Mouse (Mus musculus): ENCODE measurements at regions not wholly inside any gene's neighbourhood (a gene's known extent, or its start where the extent isn't known, plus 50 kb on each side); places are given as distances from the start of the nearest gene placed in this dataset.

DNA sequence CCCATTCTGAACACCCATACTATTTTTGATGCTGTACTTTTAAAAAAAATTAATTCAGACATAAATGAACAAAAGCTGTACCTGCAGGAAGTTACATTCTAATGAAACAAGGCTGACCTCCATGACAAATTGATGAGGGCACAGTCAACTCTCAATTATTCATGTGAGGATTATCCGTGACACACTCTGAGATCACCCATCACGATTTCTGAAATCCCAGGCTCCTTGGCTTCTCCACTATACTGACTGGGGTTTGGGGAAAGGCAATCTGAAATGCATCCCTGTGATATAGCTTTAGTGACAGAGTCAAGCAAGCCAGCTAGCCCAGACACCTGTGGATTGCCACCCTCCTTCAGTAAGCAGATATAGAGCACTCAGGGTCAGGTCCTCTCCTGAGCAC lies 320.9 kb upstream of the Arid1b start:
- TF ChIP-seq GATA1 (IDR thresholded peaks at IDR 0.05; ENCODE audit: borderline replicate concordance, low read length) (no peak), FLI1 (IDR thresholded peaks at IDR 0.05; ENCODE audit: low read length) (no peak)
